Mouse (Mus musculus): ENCODE measurements around the gene Cct7. TPM values are rescaled to one million over a fixed set of nuclear protein-coding genes. Genes with fewer than 3 reads are reported as not detected.
"Not testable (repeated sequence)": the region's sequence is repeated elsewhere in the genome, so short reads cannot be mapped to it uniquely, and the experiment has no call there.

The Cct7 gene
- polyA plus RNA-seq, 1 experiment: 496 TPM

- no peaks in the 10 kb centered on the region; the same call in 1 of the 2 replicates for H3K36me3 ChIP-seq (ENCODE audit: control insufficient read depth, insufficient read depth, low read length)
- H3K4me3 ChIP-seq (ENCODE audit: control insufficient read depth, low read depth, low read length): no peak overlapping the region
- H3K27me3 ChIP-seq (ENCODE audit: control insufficient read depth, insufficient read depth, low read length): no peaks in the 10 kb centered on the region
- TF ChIP-seq CTCF (IDR thresholded peaks at IDR 0.05; ENCODE audit: control insufficient read depth, insufficient read depth, insufficient replicate concordance, low read depth, low read length) (no peak), POLR2A (IDR thresholded peaks at IDR 0.05; ENCODE audit: control insufficient read depth, low read depth, low read length) (no peak)
- no peak overlapping the region for H3K27ac ChIP-seq (ENCODE audit: control insufficient read depth, insufficient read depth, low read depth, low read length)
- no peaks in the 10 kb centered on the region for H3K4me1 ChIP-seq (ENCODE audit: control insufficient read depth, insufficient read depth, low read length)
Measured at GRCm38 (mm10) chr6:85443488-85444233, 7.7 kb upstream of the Cct7 start.

- Histone ChIP-seq H3K27ac (ENCODE audit: control insufficient read depth, insufficient read depth, low read depth, low read length) (no peak overlapping the region), H3K36me3 (ENCODE audit: control insufficient read depth, insufficient read depth, low read length) (no peaks in the 10 kb centered on the region; the same call in 1 of the 2 replicates), H3K4me1 (ENCODE audit: control insufficient read depth, insufficient read depth, low read length) (no peaks in the 10 kb centered on the region), H3K27me3 (ENCODE audit: control insufficient read depth, insufficient read depth, low read length) (no peaks in the 10 kb centered on the region), H3K4me3 (ENCODE audit: control insufficient read depth, low read depth, low read length) (no peak overlapping the region)
- TF ChIP-seq POLR2A (IDR thresholded peaks at IDR 0.05; ENCODE audit: control insufficient read depth, low read depth, low read length) (no peak), CTCF (IDR thresholded peaks at IDR 0.05; ENCODE audit: control insufficient read depth, insufficient read depth, insufficient replicate concordance, low read depth, low read length) (no peak)
Measured at GRCm38 (mm10) chr6:85444266-85444965, 6.9 kb upstream of the Cct7 start.

DNA sequence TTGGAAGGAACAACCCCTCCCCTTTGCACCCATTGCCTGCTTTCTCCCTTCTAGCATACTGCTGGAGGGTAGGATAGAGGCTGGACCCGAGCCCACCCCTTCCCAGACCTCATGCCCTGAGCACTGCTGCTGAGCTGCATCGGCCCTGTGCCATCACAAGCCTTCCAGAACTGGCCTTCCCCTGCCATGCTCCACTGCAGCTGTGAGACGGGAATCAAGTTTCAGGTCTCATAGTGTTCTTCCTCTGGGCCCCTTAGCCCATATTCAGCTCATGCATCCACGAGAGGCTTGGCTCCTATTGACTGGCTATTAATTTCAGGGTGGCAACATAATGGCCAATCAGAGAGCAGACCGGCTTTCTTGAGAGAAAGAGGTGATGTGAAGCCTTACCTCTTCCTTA lies 6.0 kb upstream of the Cct7 start:
- Histone ChIP-seq H3K27ac (ENCODE audit: control insufficient read depth, insufficient read depth, low read depth, low read length) (no peak overlapping the region), H3K27me3 (ENCODE audit: control insufficient read depth, insufficient read depth, low read length) (no peaks in the 10 kb centered on the region), H3K4me1 (ENCODE audit: control insufficient read depth, insufficient read depth, low read length) (no peaks in the 10 kb centered on the region), H3K36me3 (ENCODE audit: control insufficient read depth, insufficient read depth, low read length) (no peaks in the 10 kb centered on the region; the same call in 1 of the 2 replicates), H3K4me3 (ENCODE audit: control insufficient read depth, low read depth, low read length) (no peak overlapping the region)
- no peak for TF ChIP-seq POLR2A (IDR thresholded peaks at IDR 0.05; ENCODE audit: control insufficient read depth, low read depth, low read length)
- no peak for TF ChIP-seq CTCF (IDR thresholded peaks at IDR 0.05; ENCODE audit: control insufficient read depth, insufficient read depth, insufficient replicate concordance, low read depth, low read length)

GRCm38 (mm10) chr6:85447351-85447750 lies 4.0 kb upstream of the Cct7 start:
- Histone ChIP-seq H3K27ac (ENCODE audit: control insufficient read depth, insufficient read depth, low read depth, low read length) (no peak overlapping the region), H3K27me3 (ENCODE audit: control insufficient read depth, insufficient read depth, low read length) (no peaks in the 10 kb centered on the region), H3K36me3 (ENCODE audit: control insufficient read depth, insufficient read depth, low read length) (no peaks in the 10 kb centered on the region; the same call in 1 of the 2 replicates), H3K4me3 (ENCODE audit: control insufficient read depth, low read depth, low read length) (no peak overlapping the region), H3K4me1 (ENCODE audit: control insufficient read depth, insufficient read depth, low read length) (peaks cover 6% of the 10 kb centered on the region)
- TF ChIP-seq POLR2A (IDR thresholded peaks at IDR 0.05; ENCODE audit: control insufficient read depth, low read depth, low read length): no peak
- no peak for TF ChIP-seq CTCF (IDR thresholded peaks at IDR 0.05; ENCODE audit: control insufficient read depth, insufficient read depth, insufficient replicate concordance, low read depth, low read length)

- not testable (repeated sequence) for H3K27ac ChIP-seq (ENCODE audit: control insufficient read depth, insufficient read depth, low read depth, low read length); H3K27me3 ChIP-seq (ENCODE audit: control insufficient read depth, insufficient read depth, low read length); H3K36me3 ChIP-seq (ENCODE audit: control insufficient read depth, insufficient read depth, low read length); H3K4me3 ChIP-seq (ENCODE audit: control insufficient read depth, low read depth, low read length); H3K4me1 ChIP-seq (ENCODE audit: control insufficient read depth, insufficient read depth, low read length)
Measured at GRCm38 (mm10) chr6:85450140-85450539, 1.2 kb upstream of the Cct7 start.

DNA sequence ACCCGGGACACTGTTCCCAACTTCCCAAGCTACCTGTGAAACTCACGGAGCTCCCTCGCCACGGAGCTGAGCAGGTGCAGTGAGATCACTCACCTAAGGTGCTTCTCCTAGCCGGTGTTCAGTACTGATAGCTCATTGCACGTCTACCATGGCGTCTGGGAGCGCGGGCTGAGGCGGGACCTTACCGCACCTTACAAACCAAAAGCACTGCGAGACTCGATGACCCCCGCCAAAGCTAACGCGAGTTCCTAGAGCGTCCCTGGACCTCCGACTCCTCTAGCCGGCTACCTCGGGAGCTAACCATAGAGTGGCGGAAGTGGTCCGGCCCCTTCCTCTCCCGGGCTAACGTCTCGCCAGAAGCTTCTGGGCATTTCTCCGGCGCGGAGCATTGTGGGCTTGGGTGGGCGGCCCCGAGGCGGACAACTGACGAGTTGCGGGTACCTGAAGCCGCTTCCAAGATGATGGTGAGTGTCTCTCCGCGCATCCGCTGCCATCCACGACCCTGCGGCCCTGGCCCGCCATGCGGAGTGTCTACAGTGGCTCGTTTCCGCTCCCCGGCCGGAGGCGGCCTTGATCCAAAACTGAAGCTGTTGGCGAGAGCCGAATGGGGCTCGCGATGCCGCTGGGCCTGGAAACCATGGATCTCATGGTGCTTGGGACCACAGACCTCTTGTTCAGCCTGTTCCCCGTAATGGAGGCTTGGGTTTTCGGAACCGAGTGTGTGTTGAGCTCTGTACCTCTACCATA lies 523 bp downstream of the Cct7 start, which contains the start of gene Pradc1:
Gene Pradc1 (minus strand): TSS at position 307 of the 747 bp plus-strand sequence.
- Histone ChIP-seq H3K4me3 (ENCODE audit: control insufficient read depth, low read depth, low read length) (peak within 1 kb of the TSS; percentile 89), H3K4me1 (ENCODE audit: control insufficient read depth, insufficient read depth, low read length) (peaks cover 6% of the 10 kb centered on the region), H3K27me3 (ENCODE audit: control insufficient read depth, insufficient read depth, low read length) (no peaks in the 10 kb centered on the region), H3K27ac (ENCODE audit: control insufficient read depth, insufficient read depth, low read depth, low read length) (peak within 1 kb of the TSS; percentile 85), H3K36me3 (ENCODE audit: control insufficient read depth, insufficient read depth, low read length) (no peaks in the 10 kb centered on the region; the same call in 1 of the 2 replicates)
- TF ChIP-seq CTCF (IDR thresholded peaks at IDR 0.05; ENCODE audit: control insufficient read depth, insufficient read depth, insufficient replicate concordance, low read depth, low read length) (no peak), POLR2A (IDR thresholded peaks at IDR 0.05; ENCODE audit: control insufficient read depth, low read depth, low read length) (peak; percentile 80)

DNA sequence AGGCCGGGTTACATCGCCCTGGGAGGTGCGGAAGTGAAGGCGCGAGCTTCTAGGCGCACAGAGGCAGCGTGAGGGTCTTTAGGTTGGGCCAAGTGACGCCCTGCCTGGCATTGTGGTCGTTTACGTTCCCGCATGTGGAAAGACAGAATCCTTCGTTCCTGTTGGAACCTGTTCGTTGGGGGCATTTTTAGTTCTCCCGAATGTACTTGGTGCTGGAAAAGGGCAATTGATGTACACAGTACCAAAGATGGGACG lies 1.0 kb downstream of the Cct7 start:
- Histone ChIP-seq H3K4me1 (ENCODE audit: control insufficient read depth, insufficient read depth, low read length) (peaks cover 6% of the 10 kb centered on the region), H3K4me3 (ENCODE audit: control insufficient read depth, low read depth, low read length) (peak overlapping the region; percentile 89), H3K27me3 (ENCODE audit: control insufficient read depth, insufficient read depth, low read length) (no peaks in the 10 kb centered on the region), H3K36me3 (ENCODE audit: control insufficient read depth, insufficient read depth, low read length) (no peaks in the 10 kb centered on the region; the same call in 1 of the 2 replicates), H3K27ac (ENCODE audit: control insufficient read depth, insufficient read depth, low read depth, low read length) (peak overlapping the region; percentile 85)
- TF ChIP-seq CTCF (IDR thresholded peaks at IDR 0.05; ENCODE audit: control insufficient read depth, insufficient read depth, insufficient replicate concordance, low read depth, low read length) (no peak), POLR2A (IDR thresholded peaks at IDR 0.05; ENCODE audit: control insufficient read depth, low read depth, low read length) (no peak)
